Mouse (Mus musculus) heart, embryonic 14.5 days (tissue): ENCODE results near the gene Ddb2. TPM values are rescaled to one million over a fixed set of nuclear protein-coding genes. Genes with fewer than 3 reads are reported as not detected.

Source experiments
- ATAC-seq: fragments of 200-750 bp; cut with Nextera tagmentation; 2 replicates; pipeline ENCODE4 v1.8.0; 2017; ENCODE audit warnings: low read depth, moderate TSS enrichment; ENCODE audit not compliant: insufficient number of reproducible peaks, insufficient read depth, low FRiP score
- H3K27ac ChIP-seq, 2 experiments: fragments of 200-500 bp in 1 of 2; fragments of 300-500 bp in 1 of 2; sonication (generic) in 1 of 2; replicated peaks in 1 of 2; 2 replicates each; pipeline ENCODE4 v1.5.1; 2012 to 2014; ENCODE audit warnings: low read depth in 2 of 2, low read length in 2 of 2, control low read depth in 1 of 2, mild to moderate bottlenecking in 1 of 2, mixed read lengths in 1 of 2; ENCODE audit not compliant: control insufficient read depth in 1 of 2, insufficient read depth in 1 of 2
- H3K27me3 ChIP-seq: fragments of 300-500 bp; sonication (generic); 2 replicates; pipeline ENCODE4 v1.6.1; 2014; ENCODE audit warnings: mild to moderate bottlenecking, low read length, control low read depth; ENCODE audit not compliant: control insufficient read depth, insufficient read depth
- H3K36me3 ChIP-seq: fragments of 300-500 bp; sonication (generic); 2 replicates; pipeline ENCODE4 v1.6.1; 2014; ENCODE audit warnings: mild to moderate bottlenecking, control low read depth, low read length, mixed read lengths; ENCODE audit not compliant: control insufficient read depth, insufficient read depth
- H3K4me1 ChIP-seq, 2 experiments: fragments of 200-500 bp in 1 of 2; fragments of 300-500 bp in 1 of 2; sonication (generic) in 1 of 2; 2 replicates each; pipeline ENCODE4 v1.6.1; 2012 to 2014; ENCODE audit warnings: low read length in 2 of 2, control low read depth in 1 of 2, mixed read lengths in 1 of 2; ENCODE audit not compliant: control insufficient read depth in 2 of 2, insufficient read depth in 2 of 2
- H3K4me2 ChIP-seq: fragments of 300-500 bp; sonication (generic); 2 replicates; pipeline ENCODE4 v1.6.1; 2014; ENCODE audit warnings: mild to moderate bottlenecking, low read length
- H3K4me3 ChIP-seq, 2 experiments: fragments of 200-500 bp in 1 of 2; fragments of 300-500 bp in 1 of 2; sonication (generic) in 1 of 2; 2 replicates each; pipeline ENCODE4 v1.5.1; 2012 to 2014; ENCODE audit warnings: low read length in 2 of 2, mild to moderate bottlenecking in 2 of 2, control low read depth in 1 of 2, low read depth in 1 of 2, moderate library complexity in 1 of 2; ENCODE audit not compliant: control insufficient read depth in 1 of 2, insufficient read depth in 1 of 2
- H3K9ac ChIP-seq: fragments of 300-500 bp; sonication (generic); 2 replicates; pipeline ENCODE4 v1.6.1; 2014; ENCODE audit warnings: mild to moderate bottlenecking, low read length
- H3K9me3 ChIP-seq: fragments of 300-500 bp; sonication (generic); 2 replicates; pipeline ENCODE4 v1.6.1; 2016; ENCODE audit warnings: low read length, control low read depth; ENCODE audit not compliant: control insufficient read depth
- WGBS: fragments of 180-500 bp; shearing (Covaris S2); extraction: QIAGEN DNeasy Blood & Tissue Kit; methylation state at CpG from one replicate; pipeline ENCODE4 v1.1.7; 2014; 5-methylcytosine and 5-hydroxymethylcytosine counted together
- polyA plus RNA-seq: library from polyadenylated mRNA; unstranded; fragments of >200 nt; fragmentation: Nextera tagmentation; extraction: Ambion mirVana; gene quantifications from 2 replicates; pipeline ENCODE4 v1.2.1, GENCODE M21; 2014

Ddb2 gene
- polyA plus RNA-seq, 1 experiment from 2014 or later = 8.3 TPM

DNA sequence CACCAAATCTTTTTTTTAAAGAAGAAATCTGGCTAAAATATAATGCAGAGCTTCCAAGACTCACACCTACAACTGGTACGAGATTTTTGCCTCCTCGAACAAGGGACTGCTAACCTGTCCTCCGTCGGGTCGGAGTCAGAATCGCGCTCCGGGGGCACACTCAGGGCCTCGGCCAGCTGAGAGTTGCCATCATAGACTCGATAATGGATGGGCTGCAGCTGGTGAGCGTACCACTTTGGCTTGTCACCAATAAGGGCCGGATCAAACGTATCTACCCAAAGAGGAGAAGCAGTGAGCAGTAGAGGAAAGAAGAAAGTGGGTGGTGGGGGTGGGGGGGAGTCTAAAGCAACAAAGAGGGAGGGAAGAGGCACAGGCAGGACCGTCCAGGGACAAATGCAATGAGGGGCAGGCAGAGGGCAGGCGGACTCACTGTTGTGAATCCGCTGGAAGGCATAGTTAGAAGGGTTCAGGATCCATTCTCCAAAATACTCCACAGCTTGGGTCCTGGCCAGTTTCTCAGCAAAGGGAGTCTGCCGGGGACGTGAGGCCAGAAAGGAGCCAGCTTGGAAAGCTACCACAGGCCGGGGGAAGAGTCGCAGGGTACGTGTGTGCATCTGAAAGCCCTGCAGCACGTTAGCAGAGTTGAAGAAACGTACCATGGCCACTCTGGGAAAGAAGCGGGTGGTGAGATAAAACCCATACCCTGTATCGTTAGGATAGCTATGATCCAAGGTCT, 67.0 kb downstream of the Ddb2 start:
- H3K4me3 ChIP-seq = no peak overlapping the region
- no peak for ATAC-seq
- 68% methylated on average over 25 of the region's 25 CpGs for WGBS

DNA sequence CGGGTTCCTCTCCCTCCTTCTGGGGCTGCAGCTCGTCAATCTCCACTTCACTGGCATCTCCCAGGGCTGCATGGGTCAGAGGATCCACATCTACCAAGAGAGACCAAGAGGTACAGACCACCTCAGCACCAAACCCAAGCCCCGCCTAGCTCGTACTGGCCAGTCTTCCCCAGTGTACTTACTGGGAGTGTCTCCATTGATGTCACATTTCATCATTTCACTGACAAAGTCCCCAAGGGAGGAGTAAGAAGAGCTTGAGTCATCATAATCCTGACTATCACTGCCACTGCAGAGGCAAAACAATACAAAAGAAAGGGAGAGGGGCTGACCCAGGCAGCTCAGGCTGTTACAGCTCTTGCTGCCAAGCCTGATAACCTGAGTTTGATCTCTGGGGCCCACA, 69.2 kb downstream of the Ddb2 start:
- Histone ChIP-seq H3K9ac (no peak overlapping the region), H3K4me2 (no peak overlapping the region), H3K4me1 (peaks cover 3 to 4% of the 10 kb centered on the region in 2 experiments; a peak in 2 of 4 replicates), H3K4me3 (no peak overlapping the region), H3K9me3 (no peaks in the 10 kb centered on the region), H3K27ac (no peak overlapping the region), H3K36me3 (peaks cover 24% of the 10 kb centered on the region), H3K27me3 (no peaks in the 10 kb centered on the region)
- ATAC-seq = no peak
- 60% methylated on average over 4 of the region's 4 CpGs for WGBS

More for the DNA sequence above, 67.0 kb downstream of the Ddb2 start:
- H3K36me3 ChIP-seq = peaks cover 22% of the 10 kb centered on the region
- H3K27me3 ChIP-seq = no peaks in the 10 kb centered on the region
- H3K9me3 ChIP-seq = no peaks in the 10 kb centered on the region
- H3K9ac ChIP-seq = no peak overlapping the region
- no peak overlapping the region for H3K27ac ChIP-seq
- H3K4me1 ChIP-seq = peaks cover 3 to 4% of the 10 kb centered on the region in 2 experiments; a peak in 2 of 4 replicates
- no peak overlapping the region for H3K4me2 ChIP-seq

GRCm38 (mm10) chr2:91164991-91165390, 71.8 kb downstream of the Ddb2 start:
- H3K4me2 ChIP-seq = no peak overlapping the region
- H3K9ac ChIP-seq = no peak overlapping the region
- H3K27me3 ChIP-seq = no peaks in the 10 kb centered on the region
- peaks cover 10 to 15% of the 10 kb centered on the region in 2 experiments for H3K4me1 ChIP-seq
- no peak overlapping the region for H3K4me3 ChIP-seq
- peaks cover 24% of the 10 kb centered on the region for H3K36me3 ChIP-seq
- H3K9me3 ChIP-seq = no peaks in the 10 kb centered on the region
- no peak overlapping the region for H3K27ac ChIP-seq
- WGBS = 28% methylated on average over 6 of the region's 6 CpGs
- ATAC-seq = no peak

DNA sequence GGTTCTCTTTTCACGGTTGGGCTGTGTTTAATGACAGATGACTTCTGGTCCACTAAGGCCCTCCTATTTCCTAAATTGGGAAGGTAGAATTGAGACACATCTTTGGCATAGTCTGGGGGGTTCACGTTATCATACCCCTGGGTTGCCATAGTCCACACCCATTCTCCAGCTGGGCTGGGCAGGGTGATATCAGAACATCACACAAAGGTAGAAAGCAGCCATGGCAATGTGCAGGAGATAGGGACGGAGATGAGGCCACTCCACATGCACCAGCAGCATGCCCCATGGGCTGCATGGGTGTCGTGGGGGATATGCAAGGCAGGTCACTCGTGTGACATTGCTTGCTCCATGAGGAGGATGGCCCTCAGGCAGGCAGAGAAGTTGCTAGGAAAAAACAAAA, 73.2 kb downstream of the Ddb2 start:
- Histone ChIP-seq H3K4me1 (peaks cover 14 to 20% of the 10 kb centered on the region in 2 experiments), H3K9me3 (no peaks in the 10 kb centered on the region), H3K36me3 (peaks cover 16% of the 10 kb centered on the region), H3K9ac (no peak overlapping the region), H3K27me3 (no peaks in the 10 kb centered on the region), H3K27ac (no peak overlapping the region), H3K4me3 (no peak overlapping the region), H3K4me2 (no peak overlapping the region)
- 88% methylated on average over 5 of the region's 5 CpGs for WGBS
- ATAC-seq = no peak

- H3K4me3 ChIP-seq = no peak overlapping the region
- no peak overlapping the region for H3K27ac ChIP-seq
- H3K9ac ChIP-seq = no peak overlapping the region
- H3K4me2 ChIP-seq = no peak overlapping the region
- 83% methylated on average over 4 of the region's 4 CpGs for WGBS
- ATAC-seq = no peak
- H3K27me3 ChIP-seq = no peaks in the 10 kb centered on the region
- peaks cover 16% of the 10 kb centered on the region for H3K36me3 ChIP-seq
- H3K4me1 ChIP-seq = peaks cover 14 to 20% of the 10 kb centered on the region in 2 experiments
- no peaks in the 10 kb centered on the region for H3K9me3 ChIP-seq
These were observed 73.8 kb downstream of the Ddb2 start for GRCm38 (mm10) chr2:91162952-91163351.

Other genes with a start within 250 kb of the Ddb2 start
- 29.8 and 31.0 TPM in 2 replicates for gene Rapsn, start 201.4 kb downstream of the Ddb2 start, polyA plus RNA-seq
- 275 and 293 TPM in 2 replicates for gene Psmc3, start 183.0 kb downstream of the Ddb2 start, polyA plus RNA-seq
- gene Slc39a13, start 166.6 kb downstream of the Ddb2 start, polyA plus RNA-seq = 50.6 and 52.0 TPM in 2 replicates
- 4.8 and 5.1 TPM in 2 replicates for gene Spi1, start 154.6 kb downstream of the Ddb2 start, polyA plus RNA-seq
- 789 and 806 TPM in 2 replicates for gene Mybpc3, start 118.8 kb downstream of the Ddb2 start, polyA plus RNA-seq
- gene Madd, start 53.1 kb downstream of the Ddb2 start, polyA plus RNA-seq = 5.2 and 5.3 TPM in 2 replicates
- gene Nr1h3, start 34.1 kb downstream of the Ddb2 start, polyA plus RNA-seq = 2.2 and 2.6 TPM in 2 replicates
- gene Acp2, start 34.1 kb downstream of the Ddb2 start, polyA plus RNA-seq = 21.9 and 22.7 TPM in 2 replicates
- 38.2 and 39.6 TPM in 2 replicates for gene Pacsin3, start 19.0 kb upstream of the Ddb2 start, polyA plus RNA-seq
- 59.2 and 65.8 TPM in 2 replicates for gene Arfgap2, start 28.0 kb upstream of the Ddb2 start, polyA plus RNA-seq
- 42.1 and 46.3 TPM in 2 replicates for gene 1110051M20Rik, start 207.7 kb upstream of the Ddb2 start, polyA plus RNA-seq
- gene Lrp4, start 220.5 kb upstream of the Ddb2 start, polyA plus RNA-seq = 3.5 and 3.8 TPM in 2 replicates